Mouse (Mus musculus) myocyte (in vitro differentiated cells): Measurements from ENCODE around the gene Tmem269. TPM values are rescaled to one million over a fixed set of nuclear protein-coding genes. Genes with fewer than 3 reads are reported as not detected.

ENCODE experiments used
- H3K27me3 ChIP-seq: one replicate; pipeline ENCODE4 v1.6.1; 2011; ENCODE audit not compliant: control insufficient read depth, insufficient read depth, insufficient read length
- H3K36me3 ChIP-seq: one replicate; pipeline ENCODE4 v1.6.1; 2011; ENCODE audit not compliant: control insufficient read depth, insufficient read depth
- H3K4me2 ChIP-seq: one replicate; pipeline ENCODE4 v1.6.1; 2011; ENCODE audit warnings: low read depth, control low read depth
- H3K4me3 ChIP-seq: one replicate; pipeline ENCODE4 v1.5.1; 2011; ENCODE audit warnings: mild to moderate bottlenecking, control low read depth, moderate library complexity
- H3K79me2 ChIP-seq: one replicate; pipeline ENCODE4 v1.6.1; 2011; ENCODE audit not compliant: control insufficient read depth, insufficient read depth
- H3ac ChIP-seq: one replicate; pipeline ENCODE4 v1.6.1; 2011; ENCODE audit not compliant: control insufficient read depth, insufficient read length
- CEBPB ChIP-seq: IDR thresholded peaks from 2 replicates; pipeline ENCODE4 v1.6.1; 2011; ENCODE audit warnings: mild to moderate bottlenecking, moderate library complexity; ENCODE audit not compliant: poor library complexity, insufficient read depth, severe bottlenecking
- E2F4 ChIP-seq: IDR thresholded peaks from one replicate; pipeline ENCODE4 v1.6.1; 2011; ENCODE audit warnings: mild to moderate bottlenecking, control low read depth, moderate library complexity; ENCODE audit not compliant: insufficient read depth
- MAX ChIP-seq: IDR thresholded peaks from one replicate; pipeline ENCODE4 v1.6.1; 2011; ENCODE audit warnings: low read depth, mild to moderate bottlenecking, control low read depth
- MYOD1 ChIP-seq, 3 experiments: IDR thresholded peaks; one replicate each; pipeline ENCODE4 v1.6.1; 2011; ENCODE audit warnings: control low read depth in 2 of 3, low read depth in 2 of 3, mild to moderate bottlenecking in 2 of 3, moderate library complexity in 1 of 3; ENCODE audit not compliant: insufficient read length in 2 of 3, control insufficient read depth in 1 of 3
- MYOG ChIP-seq, 3 experiments: IDR thresholded peaks; one replicate each; pipeline ENCODE4 v1.6.1; 2011; ENCODE audit warnings: control low read depth in 2 of 3, low read depth in 2 of 3, mild to moderate bottlenecking in 2 of 3; ENCODE audit not compliant: insufficient read length in 2 of 3, control insufficient read depth in 1 of 3, insufficient read depth in 1 of 3
- POLR2A ChIP-seq: IDR thresholded peaks from one replicate; pipeline ENCODE4 v1.6.1; 2011; ENCODE audit warnings: low read depth, mild to moderate bottlenecking, control low read depth, moderate library complexity; ENCODE audit not compliant: insufficient read length
- POLR2AphosphoS2 ChIP-seq: IDR thresholded peaks from one replicate; pipeline ENCODE4 v1.6.1; 2011; ENCODE audit warnings: low read depth, control low read depth; ENCODE audit not compliant: insufficient read length
- REST ChIP-seq: IDR thresholded peaks from one replicate; pipeline ENCODE4 v1.6.1; 2011; ENCODE audit warnings: mild to moderate bottlenecking, control low read depth, moderate library complexity; ENCODE audit not compliant: insufficient read depth, insufficient read length
- SRF ChIP-seq: IDR thresholded peaks from one replicate; pipeline ENCODE4 v1.6.1; 2011; ENCODE audit warnings: low read depth; ENCODE audit not compliant: control insufficient read depth, insufficient read length
- TCF12 ChIP-seq: IDR thresholded peaks from one replicate; pipeline ENCODE4 v1.6.1; 2011; ENCODE audit warnings: mild to moderate bottlenecking, control low read depth; ENCODE audit not compliant: poor library complexity, insufficient read depth, severe bottlenecking
- TCF3 ChIP-seq: IDR thresholded peaks from one replicate; pipeline ENCODE4 v1.6.1; 2011; ENCODE audit warnings: low read depth, control low read depth; ENCODE audit not compliant: insufficient read length
- USF1 ChIP-seq: IDR thresholded peaks from one replicate; pipeline ENCODE4 v1.6.1; 2011; ENCODE audit warnings: low read depth, mild to moderate bottlenecking, control low read depth, moderate library complexity
- polyA plus RNA-seq: library from polyadenylated mRNA; unstranded; fragments of >200 nt; fragmentation: generic; extraction: Trizol; gene quantifications from one replicate; pipeline ENCODE4 v1.2.1, GENCODE M21; 2012; ENCODE audit warnings: missing spikeins

Gene Tmem269
- polyA plus RNA-seq, 1 experiment = 0.07 TPM

GRCm38 (mm10) chr4:119180133-119180707 lies 37.8 kb downstream of the Tmem269 start:
- Histone ChIP-seq H3ac (no peak overlapping the region), H3K79me2 (no peaks in the 10 kb centered on the region), H3K27me3 (no peaks in the 10 kb centered on the region), H3K4me3 (no peak overlapping the region), H3K36me3 (no peaks in the 10 kb centered on the region), H3K4me2 (no peak overlapping the region)
- TF ChIP-seq POLR2A (no peak), MYOD1 (IDR thresholded peaks at IDR 0.05; ENCODE audit: control insufficient read depth in 1 of 3, insufficient read length in 2 of 3, low read depth in 2 of 3) (no peak), E2F4 (no peak), USF1 (no peak), TCF12 (no peak), POLR2AphosphoS2 (no peak), MYOG (IDR thresholded peaks at IDR 0.05; ENCODE audit: control insufficient read depth in 1 of 3, insufficient read depth in 1 of 3, insufficient read length in 2 of 3, low read depth in 2 of 3) (no peak), MAX (no peak), CEBPB (no peak), SRF (no peak), TCF3 (no peak), REST (no peak)

DNA sequence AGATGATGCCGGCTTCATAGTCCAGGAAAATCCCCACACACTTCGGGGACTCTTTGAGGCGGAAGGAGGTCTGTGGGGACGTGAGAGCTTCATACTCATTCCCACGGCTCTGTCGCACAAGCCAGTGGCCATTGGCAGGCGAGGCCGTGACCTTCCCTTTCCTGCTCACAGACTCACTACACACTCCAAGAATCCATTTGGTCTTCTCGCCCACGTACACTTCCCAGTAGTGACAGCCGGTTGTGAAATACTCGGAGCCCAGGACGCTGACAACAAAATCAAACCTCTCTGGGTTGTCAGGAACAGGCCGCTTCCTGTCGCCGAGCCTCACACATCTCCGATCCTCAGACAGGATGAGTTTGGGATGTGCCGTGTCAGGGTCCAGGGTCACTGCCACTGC lies 39.7 kb downstream of the Tmem269 start:
- Histone ChIP-seq H3K4me3 (no peak overlapping the region), H3K79me2 (peaks cover 4% of the 10 kb centered on the region), H3K4me2 (no peak overlapping the region), H3ac (no peak overlapping the region), H3K27me3 (no peaks in the 10 kb centered on the region), H3K36me3 (no peaks in the 10 kb centered on the region)
- TF ChIP-seq E2F4 (no peak), MYOD1 (IDR thresholded peaks at IDR 0.05; ENCODE audit: control insufficient read depth in 1 of 3, insufficient read length in 2 of 3, low read depth in 2 of 3) (no peak), SRF (no peak), USF1 (no peak), REST (no peak), MYOG (IDR thresholded peaks at IDR 0.05; ENCODE audit: control insufficient read depth in 1 of 3, insufficient read depth in 1 of 3, insufficient read length in 2 of 3, low read depth in 2 of 3) (no peak), TCF12 (no peak), MAX (no peak), TCF3 (no peak), CEBPB (no peak)

- Histone ChIP-seq H3ac (no peak overlapping the region), H3K27me3 (no peaks in the 10 kb centered on the region), H3K36me3 (no peaks in the 10 kb centered on the region), H3K79me2 (peaks cover 7% of the 10 kb centered on the region), H3K4me2 (no peak overlapping the region), H3K4me3 (no peak overlapping the region)
- TF ChIP-seq CEBPB (no peak), TCF3 (no peak), MYOG (IDR thresholded peaks at IDR 0.05; ENCODE audit: control insufficient read depth in 1 of 3, insufficient read depth in 1 of 3, insufficient read length in 2 of 3, low read depth in 2 of 3) (no peak), POLR2AphosphoS2 (no peak), POLR2A (no peak), USF1 (no peak)
These were observed 40.3 kb downstream of the Tmem269 start for GRCm38 (mm10) chr4:119177702-119178101.

DNA sequence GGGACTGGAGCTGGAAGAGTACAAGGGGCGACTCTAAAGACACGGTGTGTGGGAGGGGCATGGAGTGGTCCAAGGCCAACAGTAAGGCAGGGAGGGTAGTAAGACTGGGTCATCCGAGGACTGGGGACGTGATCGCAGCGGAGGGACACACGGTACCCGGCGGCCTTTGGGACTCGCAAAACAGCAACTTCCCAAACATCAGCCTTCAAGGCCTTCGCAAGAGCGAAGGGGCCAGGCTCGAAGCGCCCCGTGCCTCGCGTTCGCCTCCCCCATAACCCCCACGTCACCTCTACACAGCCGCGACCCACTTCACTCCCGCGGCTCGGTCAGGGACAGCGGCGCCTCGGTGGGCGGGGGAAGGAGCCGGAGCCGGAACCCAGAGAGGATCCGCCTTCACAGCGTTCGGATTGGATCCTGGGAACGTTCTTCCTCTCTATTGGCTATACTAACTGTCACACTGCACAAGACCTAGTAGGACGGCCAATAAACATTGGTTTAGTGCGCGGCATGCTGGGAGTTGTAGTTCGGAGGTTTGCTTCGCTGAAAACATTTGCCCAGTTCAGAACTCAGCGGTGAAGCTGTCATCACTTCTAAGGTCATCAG lies 44.1 kb downstream of the Tmem269 start, which contains the start of gene Zfp691:
Gene Zfp691 (minus strand): TSS at position 345 of the 603 bp plus-strand sequence.
- Histone ChIP-seq H3K4me3 (peak within 1 kb of the TSS; percentile 76), H3ac (peak within 1 kb of the TSS; percentile 50), H3K36me3 (no peaks in the 10 kb centered on the region), H3K27me3 (no peaks in the 10 kb centered on the region), H3K79me2 (peaks cover 7% of the 10 kb centered on the region), H3K4me2 (peak within 1 kb of the TSS; percentile 93)
- peak; percentile 6 for TF ChIP-seq REST
- TF ChIP-seq POLR2A = peak; percentile 86
- TF ChIP-seq POLR2AphosphoS2 = peak; percentile 77
- no peak for TF ChIP-seq TCF12
- TF ChIP-seq MYOG (IDR thresholded peaks at IDR 0.05; ENCODE audit: control insufficient read depth in 1 of 3, insufficient read depth in 1 of 3, insufficient read length in 2 of 3, low read depth in 2 of 3) = peak in 2 of 3 experiments; percentile 2 to 13

DNA sequence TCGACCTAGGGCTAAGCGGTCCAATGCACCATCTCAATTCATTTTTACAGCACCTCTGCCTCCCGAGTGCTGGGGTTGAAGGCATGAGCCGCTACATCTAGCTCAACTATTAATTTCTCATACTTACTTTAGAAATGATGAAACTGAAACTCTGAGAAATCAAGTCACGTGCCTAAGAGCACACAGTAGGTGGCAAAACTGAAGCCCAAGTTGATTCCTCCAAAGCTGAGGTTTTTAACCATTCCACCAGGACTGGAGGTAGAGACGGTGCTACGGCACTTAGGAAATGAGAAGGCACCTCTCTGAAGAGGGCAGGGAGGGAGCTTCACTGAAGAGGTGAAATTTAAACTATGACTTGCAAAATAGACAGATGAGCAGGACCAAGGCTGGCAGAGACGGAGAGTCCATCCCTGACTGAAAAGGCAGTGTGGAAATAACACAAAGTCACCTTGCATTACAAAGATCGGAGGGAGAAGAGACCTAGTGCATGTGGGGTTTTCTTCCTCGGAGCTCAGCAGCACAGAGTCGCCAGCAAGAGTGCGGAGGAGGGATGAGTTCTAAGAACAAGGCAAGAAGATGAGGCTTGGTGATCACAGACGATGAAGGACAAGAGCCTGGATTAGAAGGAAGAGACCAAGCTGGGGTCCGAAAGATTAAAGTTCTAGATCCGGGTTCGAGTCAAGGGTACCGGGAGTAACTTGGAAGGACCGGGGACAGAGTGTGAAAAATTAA lies 44.9 kb downstream of the Tmem269 start:
- Histone ChIP-seq H3K79me2 (peaks cover 7% of the 10 kb centered on the region), H3K4me2 (peak overlapping the region; percentile 93), H3K36me3 (no peaks in the 10 kb centered on the region), H3ac (peak overlapping the region; percentile 50), H3K4me3 (peak overlapping the region; percentile 76), H3K27me3 (no peaks in the 10 kb centered on the region)
- TF ChIP-seq USF1 (peak; percentile 32), TCF12 (no peak)
